Mouse (Mus musculus) lung, embryonic 14.5 days (tissue): Measurements from ENCODE around the gene Krt28. TPM values are rescaled to one million over a fixed set of nuclear protein-coding genes. Genes with fewer than 3 reads are reported as not detected.

Experiments used
- ATAC-seq: fragments of 200-750 bp; cut with Nextera tagmentation; 2 replicates; pipeline ENCODE4 v1.8.0; 2017; ENCODE audit warnings: mild to moderate bottlenecking, moderate TSS enrichment, moderate library complexity; ENCODE audit not compliant: insufficient read depth
- DNase-seq: peaks from one replicate; pipeline ENCODE4 v3.0.0-alpha.2; 2015
- H3K27ac ChIP-seq: fragments of 300-500 bp; sonication (generic); 2 replicates; pipeline ENCODE4 v1.5.1; 2014; ENCODE audit warnings: low read depth, mild to moderate bottlenecking, moderate library complexity
- H3K27me3 ChIP-seq: fragments of 300-500 bp; sonication (generic); 2 replicates; pipeline ENCODE4 v1.6.1; 2014; ENCODE audit warnings: low read length, control low read depth; ENCODE audit not compliant: insufficient read depth
- H3K36me3 ChIP-seq: fragments of 300-500 bp; sonication (generic); 2 replicates; pipeline ENCODE4 v1.6.1; 2014; ENCODE audit warnings: control low read depth; ENCODE audit not compliant: insufficient read depth
- H3K4me1 ChIP-seq: fragments of 300-500 bp; sonication (generic); 2 replicates; pipeline ENCODE4 v1.6.1; 2014; ENCODE audit warnings: antibody characterized with exemption, control low read depth; ENCODE audit not compliant: insufficient read depth
- H3K4me2 ChIP-seq: fragments of 300-500 bp; sonication (generic); 2 replicates; pipeline ENCODE4 v1.6.1; 2014; ENCODE audit warnings: mild to moderate bottlenecking
- H3K4me3 ChIP-seq: fragments of 300-500 bp; sonication (generic); 2 replicates; pipeline ENCODE4 v1.5.1; 2014; ENCODE audit warnings: low read depth, low read length
- H3K9ac ChIP-seq: fragments of 300-500 bp; sonication (generic); 2 replicates; pipeline ENCODE4 v1.6.1; 2014
- H3K9me3 ChIP-seq: fragments of 300-500 bp; sonication (generic); 2 replicates; pipeline ENCODE4 v1.6.1; 2016; ENCODE audit warnings: low read depth, low read length, control low read depth
- CTCF ChIP-seq: IDR thresholded peaks from 2 replicates; pipeline ENCODE4 v1.5.1; 2016; ENCODE audit warnings: antibody characterized with exemption, low read depth
- WGBS: fragments of 180-500 bp; shearing (Covaris S2); extraction: QIAGEN DNeasy Blood & Tissue Kit; methylation state at CpG from one replicate; pipeline ENCODE4 v1.1.7; 2014; 5-methylcytosine and 5-hydroxymethylcytosine counted together
- polyA plus RNA-seq: library from polyadenylated mRNA; unstranded; fragments of >200 nt; fragmentation: Nextera tagmentation; extraction: Ambion mirVana; gene quantifications from 2 replicates; pipeline ENCODE4 v1.2.1, GENCODE M21; 2014

The Krt28 gene
- polyA plus RNA-seq, 1 experiment from 2014 or later: 0.29 TPM

- peak; percentile 81 for DNase-seq
- no peaks in the 10 kb centered on the region for H3K4me1 ChIP-seq
- peak; percentile 71 for TF ChIP-seq CTCF
- H3K9me3 ChIP-seq: no peaks in the 10 kb centered on the region
- H3K27ac ChIP-seq: no peak overlapping the region
- no peaks in the 10 kb centered on the region for H3K36me3 ChIP-seq
- WGBS: 16% methylated on average over 9 of the region's 9 CpGs
- H3K4me2 ChIP-seq: no peak overlapping the region
- no peaks in the 10 kb centered on the region for H3K27me3 ChIP-seq
- no peak for ATAC-seq
- H3K4me3 ChIP-seq: no peak overlapping the region
- no peak overlapping the region for H3K9ac ChIP-seq
Measured at GRCm38 (mm10) chr11:99364412-99364811, 10.3 kb downstream of the Krt28 start.

- Histone ChIP-seq H3K27me3 (no peaks in the 10 kb centered on the region), H3K9ac (no peak overlapping the region), H3K4me3 (no peak overlapping the region), H3K9me3 (no peaks in the 10 kb centered on the region), H3K4me2 (no peak overlapping the region), H3K27ac (no peak overlapping the region), H3K4me1 (no peaks in the 10 kb centered on the region), H3K36me3 (no peaks in the 10 kb centered on the region)
- TF ChIP-seq CTCF: no peak
- ATAC-seq: no peak
- 82% methylated on average over 8 of the region's 8 CpGs for WGBS
- no peak for DNase-seq
Measured at GRCm38 (mm10) chr11:99361423-99361822, 13.3 kb downstream of the Krt28 start.

GRCm38 (mm10) chr11:99351004-99351403 is 23.7 kb downstream of the Krt28 start, which contains the start of gene Krt27:
Gene Krt27, minus strand, starts transcription at chr11:99351104.
- 67% methylated on average over 12 of the region's 12 CpGs for WGBS
- Histone ChIP-seq H3K27me3 (no peaks in the 10 kb centered on the region), H3K36me3 (no peaks in the 10 kb centered on the region), H3K27ac (no peak within 1 kb of the TSS), H3K4me3 (no peak within 1 kb of the TSS), H3K9me3 (no peaks in the 10 kb centered on the region), H3K4me2 (no peak within 1 kb of the TSS), H3K4me1 (no peaks in the 10 kb centered on the region), H3K9ac (no peak within 1 kb of the TSS)
- TF ChIP-seq CTCF: no peak
- no peak for DNase-seq
- no peak for ATAC-seq

GRCm38 (mm10) chr11:99339299-99339847 is 35.3 kb downstream of the Krt28 start:
- H3K36me3 ChIP-seq: no peaks in the 10 kb centered on the region
- ATAC-seq (no peak), DNase-seq (no peak)
- H3K4me2 ChIP-seq: no peak overlapping the region
- no peak for TF ChIP-seq CTCF
- 74% methylated on average over 11 of the region's 11 CpGs for WGBS
- H3K9ac ChIP-seq: no peak overlapping the region
- no peak overlapping the region for H3K4me3 ChIP-seq
- H3K27me3 ChIP-seq: no peaks in the 10 kb centered on the region
- no peak overlapping the region for H3K27ac ChIP-seq
- H3K9me3 ChIP-seq: no peaks in the 10 kb centered on the region
- H3K4me1 ChIP-seq: no peaks in the 10 kb centered on the region

- Histone ChIP-seq H3K9ac (no peak within 1 kb of the TSS), H3K9me3 (no peaks in the 10 kb centered on the region), H3K4me3 (no peak within 1 kb of the TSS), H3K36me3 (no peaks in the 10 kb centered on the region), H3K4me2 (no peak within 1 kb of the TSS), H3K27ac (no peak within 1 kb of the TSS), H3K4me1 (no peaks in the 10 kb centered on the region), H3K27me3 (no peaks in the 10 kb centered on the region)
- TF ChIP-seq CTCF: no peak
- 91% methylated on average over 11 of the region's 11 CpGs for WGBS
- ATAC-seq: no peak
- DNase-seq: no peak
Measured at GRCm38 (mm10) chr11:99337866-99338265, 36.8 kb downstream of the Krt28 start, which contains the start of gene Krt26. Gene Krt26, minus strand, starts transcription at chr11:99337966.

- H3K36me3 ChIP-seq: no peaks in the 10 kb centered on the region
- 49% methylated on average over 13 of the region's 13 CpGs for WGBS
Measured at GRCm38 (mm10) chr11:99333426-99333825, 41.3 kb downstream of the Krt28 start.

GRCm38 (mm10) chr11:99329655-99330054 is 45.0 kb downstream of the Krt28 start:
- no peaks in the 10 kb centered on the region for H3K4me1 ChIP-seq
- no peaks in the 10 kb centered on the region for H3K27me3 ChIP-seq
- no peaks in the 10 kb centered on the region for H3K9me3 ChIP-seq
- H3K4me2 ChIP-seq: no peak overlapping the region
- TF ChIP-seq CTCF: no peak
- ATAC-seq (no peak), DNase-seq (no peak)
- H3K9ac ChIP-seq: no peak overlapping the region
- H3K36me3 ChIP-seq: no peaks in the 10 kb centered on the region
- no peak overlapping the region for H3K4me3 ChIP-seq
- WGBS: 29% methylated on average over 2 of the region's 2 CpGs
- H3K27ac ChIP-seq: no peak overlapping the region

More at GRCm38 (mm10) chr11:99333426-99333825, 41.3 kb downstream of the Krt28 start:
- peak; percentile 11 for DNase-seq
- no peak overlapping the region for H3K4me2 ChIP-seq
- no peak for ATAC-seq
- no peaks in the 10 kb centered on the region for H3K4me1 ChIP-seq
- H3K9ac ChIP-seq: no peak overlapping the region
- no peaks in the 10 kb centered on the region for H3K9me3 ChIP-seq
- no peak overlapping the region for H3K27ac ChIP-seq
- no peak overlapping the region for H3K4me3 ChIP-seq
- H3K27me3 ChIP-seq: no peaks in the 10 kb centered on the region
- TF ChIP-seq CTCF: no peak

- no peaks in the 10 kb centered on the region for H3K36me3 ChIP-seq
- no peak within 1 kb of the TSS for H3K4me3 ChIP-seq
- H3K4me2 ChIP-seq: no peak within 1 kb of the TSS
- H3K9ac ChIP-seq: no peak within 1 kb of the TSS
- DNase-seq (no peak), ATAC-seq (no peak)
- H3K27me3 ChIP-seq: no peaks in the 10 kb centered on the region
- no peaks in the 10 kb centered on the region for H3K4me1 ChIP-seq
- no peaks in the 10 kb centered on the region for H3K9me3 ChIP-seq
- no peak within 1 kb of the TSS for H3K27ac ChIP-seq
- 84% methylated on average over 11 of the region's 11 CpGs for WGBS
- TF ChIP-seq CTCF: no peak
Measured at GRCm38 (mm10) chr11:99322851-99323250, 51.9 kb downstream of the Krt28 start, which contains the start of gene Krt25. Gene Krt25, minus strand, starts transcription at chr11:99322951.
